Mouse (Mus musculus) heart, adult 2 months (tissue): ENCODE results near the gene Arsg. TPM values are rescaled to one million over a fixed set of nuclear protein-coding genes. Genes with fewer than 3 reads are reported as not detected.

Source experiments
- DNase-seq, 2 experiments: peaks; one replicate each; pipeline ENCODE4 v3.0.0; 2021
- H3K27ac ChIP-seq: fragments of 200-600 bp; 2 replicates; pipeline ENCODE4 v1.8.1; 2022
- H3K27me3 ChIP-seq: fragments of 200-500 bp; 2 replicates; pipeline ENCODE4 v1.6.1; 2012; ENCODE audit warnings: mild to moderate bottlenecking, low read length, inconsistent platforms, mixed read lengths; ENCODE audit not compliant: control insufficient read depth, insufficient read depth
- H3K36me3 ChIP-seq: fragments of 200-500 bp; 2 replicates; pipeline ENCODE4 v1.6.1; 2012; ENCODE audit warnings: low read length, inconsistent platforms; ENCODE audit not compliant: control insufficient read depth, insufficient read depth
- H3K4me1 ChIP-seq: fragments of 200-500 bp; 2 replicates; pipeline ENCODE4 v1.6.1; 2011; ENCODE audit warnings: low read length; ENCODE audit not compliant: control insufficient read depth, insufficient read depth
- H3K4me3 ChIP-seq: fragments of 200-600 bp; 2 replicates; pipeline ENCODE4 v1.8.1; 2022
- H3K79me2 ChIP-seq: fragments of 200-500 bp; replicated peaks from 2 replicates; pipeline ENCODE4 v1.6.1; 2012; ENCODE audit warnings: mild to moderate bottlenecking, inconsistent platforms, low read length, moderate library complexity, mixed read lengths; ENCODE audit not compliant: control insufficient read depth, insufficient read depth
- H3K9ac ChIP-seq: fragments of 200-500 bp; 2 replicates; pipeline ENCODE4 v1.6.1; 2012; ENCODE audit warnings: low read depth, mild to moderate bottlenecking, control low read depth, inconsistent platforms, low read length, mixed read lengths
- CTCF ChIP-seq: fragments of 200-600 bp; IDR thresholded peaks from 2 replicates; pipeline ENCODE4 v1.8.1; 2022; ENCODE audit warnings: antibody characterized with exemption, mild to moderate bottlenecking, moderate library complexity
- EP300 ChIP-seq: fragments of 200-500 bp; IDR thresholded peaks from 2 replicates; pipeline ENCODE4 v1.6.1; 2011; ENCODE audit warnings: low read depth, low read length, control low read depth; ENCODE audit not compliant: insufficient read depth
- POLR2A ChIP-seq: fragments of 200-500 bp; IDR thresholded peaks from 2 replicates; pipeline ENCODE4 v1.6.1; 2011; ENCODE audit warnings: mild to moderate bottlenecking, low read depth, low read length, control low read depth; ENCODE audit not compliant: insufficient read depth
- WGBS: fragments of 180-500 bp; shearing (Covaris S2); methylation state at CpG from one replicate; pipeline ENCODE4 v1.1.7; 2018; 5-methylcytosine and 5-hydroxymethylcytosine counted together
- intact Hi-C: fragments of 180-260 bp; cut with DNase I; formaldehyde crosslinking; loops from one replicate; pipeline ENCODE4 v1.15.1; 2025
- polyA plus RNA-seq: library from polyadenylated mRNA; depleted of rRNA; stranded (reverse); fragments of >200 nt; gene quantifications from 2 replicates; pipeline ENCODE4 v1.2.3, GENCODE M21; 2012
- total RNA-seq, 2 experiments: library from RNA; stranded (reverse); gene quantifications; 2 replicates each; pipeline ENCODE4 v1.2.3; 2021

The Arsg gene
- total and polyA plus RNA-seq, 3 experiments = 1.2 to 1.5 (median 1.3) TPM

- intact Hi-C loops = no loop called here
- TF ChIP-seq CTCF = no peak
- 78% methylated on average over 5 of the region's 5 CpGs for WGBS
- Histone ChIP-seq H3K27ac (no peak overlapping the region), H3K4me1 (no peaks in the 10 kb centered on the region), H3K36me3 (no peaks in the 10 kb centered on the region), H3K79me2 (no peaks in the 10 kb centered on the region), H3K27me3 (no peaks in the 10 kb centered on the region), H3K4me3 (no peak overlapping the region), H3K9ac (no peak overlapping the region)
- no peak for DNase-seq
Observed at GRCm38 (mm10) chr11:109536939-109537338, 63.8 kb downstream of the Arsg start.

GRCm38 (mm10) chr11:109539290-109539689, 66.1 kb downstream of the Arsg start:
- WGBS = 57% methylated on average over 6 of the region's 6 CpGs
- Histone ChIP-seq H3K4me3 (no peak overlapping the region), H3K4me1 (no peaks in the 10 kb centered on the region), H3K36me3 (no peaks in the 10 kb centered on the region), H3K27me3 (no peaks in the 10 kb centered on the region), H3K9ac (no peak overlapping the region), H3K27ac (no peak overlapping the region), H3K79me2 (no peaks in the 10 kb centered on the region)
- TF ChIP-seq CTCF (no peak), EP300 (no peak), POLR2A (no peak)
- intact Hi-C loops = no loop called here
- DNase-seq = no peak

- 62% methylated on average over 9 of the region's 9 CpGs for WGBS
- Histone ChIP-seq H3K9ac (no peak overlapping the region), H3K27me3 (no peaks in the 10 kb centered on the region), H3K36me3 (no peaks in the 10 kb centered on the region), H3K4me1 (peaks cover 2% of the 10 kb centered on the region; the same call in 1 of the 2 replicates), H3K79me2 (no peaks in the 10 kb centered on the region), H3K27ac (no peak overlapping the region), H3K4me3 (no peak overlapping the region)
- no peak for TF ChIP-seq EP300
- no peak for TF ChIP-seq CTCF
- TF ChIP-seq POLR2A = no peak
- intact Hi-C loops = no loop called here
- DNase-seq = no peak
Observed at GRCm38 (mm10) chr11:109543466-109543865, 70.3 kb downstream of the Arsg start.

- Histone ChIP-seq H3K27me3 (no peaks in the 10 kb centered on the region), H3K9ac (no peak overlapping the region), H3K4me1 (peaks cover 2% of the 10 kb centered on the region; the same call in 1 of the 2 replicates), H3K4me3 (no peak overlapping the region), H3K79me2 (no peaks in the 10 kb centered on the region), H3K36me3 (no peaks in the 10 kb centered on the region), H3K27ac (no peak overlapping the region)
- intact Hi-C loops = no loop called here
- DNase-seq = no peak
- TF ChIP-seq EP300 (no peak), POLR2A (no peak), CTCF (no peak)
- WGBS = 89% methylated on average over 7 of the region's 7 CpGs
Observed at GRCm38 (mm10) chr11:109544432-109544831, 71.3 kb downstream of the Arsg start.

- no peaks in the 10 kb centered on the region for H3K36me3 ChIP-seq
- H3K27me3 ChIP-seq = no peaks in the 10 kb centered on the region
- WGBS = 47% methylated on average over 7 of the region's 7 CpGs
- H3K4me3 ChIP-seq = no peak overlapping the region
- no peak overlapping the region for H3K27ac ChIP-seq
- peaks cover 2% of the 10 kb centered on the region; the same call in 1 of the 2 replicates for H3K4me1 ChIP-seq
- intact Hi-C loops = no loop called here
- DNase-seq = no peak
- no peaks in the 10 kb centered on the region for H3K79me2 ChIP-seq
- no peak for TF ChIP-seq CTCF
- TF ChIP-seq POLR2A = no peak
- no peak for TF ChIP-seq EP300
- no peak overlapping the region for H3K9ac ChIP-seq
Observed at GRCm38 (mm10) chr11:109545265-109545664, 72.1 kb downstream of the Arsg start.

GRCm38 (mm10) chr11:109545700-109546143, 72.5 kb downstream of the Arsg start:
- Histone ChIP-seq H3K4me1 (peaks cover 2% of the 10 kb centered on the region; the same call in 1 of the 2 replicates), H3K27ac (no peak overlapping the region), H3K36me3 (no peaks in the 10 kb centered on the region), H3K27me3 (no peaks in the 10 kb centered on the region), H3K9ac (no peak overlapping the region), H3K79me2 (no peaks in the 10 kb centered on the region), H3K4me3 (no peak overlapping the region)
- WGBS = 60% methylated on average over 12 of the region's 12 CpGs
- TF ChIP-seq CTCF (no peak), POLR2A (no peak), EP300 (no peak)
- no peak for DNase-seq
- intact Hi-C loops = no loop called here
